Mouse (Mus musculus): ENCODE data around the gene Rasgef1b.

Gene Rasgef1b

DNA sequence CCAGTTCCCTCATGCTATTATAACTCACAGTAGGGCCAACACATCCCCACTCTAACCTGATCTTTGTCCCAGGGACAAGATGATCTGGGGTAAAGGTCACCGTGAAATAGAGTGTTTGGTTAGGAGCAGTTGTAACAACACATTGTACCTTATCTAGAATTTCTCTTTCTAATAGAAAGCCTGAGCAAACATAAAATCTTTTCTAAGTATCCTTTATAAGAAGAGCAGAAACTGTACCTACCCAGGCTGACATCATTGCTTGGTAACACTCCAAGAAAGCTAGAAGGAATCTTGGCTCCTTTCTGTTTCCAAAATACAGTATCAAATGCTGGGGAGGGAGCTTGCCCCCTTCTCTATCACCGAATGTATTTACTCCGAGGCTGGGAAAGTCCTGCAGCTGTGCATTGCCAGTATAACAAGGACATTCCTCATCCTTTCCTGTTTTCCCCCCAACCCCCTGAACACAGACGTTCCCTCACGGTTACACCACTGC is 374.2 kb downstream of the Rasgef1b start:
- DNase-seq: no peak

DNA sequence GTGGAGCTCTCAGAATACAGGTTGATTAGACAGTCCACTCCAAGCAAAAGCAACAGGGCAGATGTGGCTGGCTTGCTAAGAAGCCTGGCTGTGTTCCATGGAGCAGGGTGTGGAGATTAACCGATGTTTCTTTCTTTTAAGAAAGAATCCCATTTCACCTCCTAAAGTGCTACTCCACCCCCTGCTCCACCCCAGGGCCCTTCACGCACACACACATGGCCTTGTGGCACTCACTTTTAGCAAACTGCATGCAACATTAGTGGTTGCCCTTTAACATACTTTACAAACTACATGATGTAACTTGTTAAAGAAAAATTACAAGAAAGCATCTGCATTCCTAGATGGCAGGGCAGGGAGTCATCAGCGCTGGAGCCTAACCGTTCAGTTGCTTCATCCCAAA is 378.8 kb downstream of the Rasgef1b start:
- DNase-seq: no peak

DNA sequence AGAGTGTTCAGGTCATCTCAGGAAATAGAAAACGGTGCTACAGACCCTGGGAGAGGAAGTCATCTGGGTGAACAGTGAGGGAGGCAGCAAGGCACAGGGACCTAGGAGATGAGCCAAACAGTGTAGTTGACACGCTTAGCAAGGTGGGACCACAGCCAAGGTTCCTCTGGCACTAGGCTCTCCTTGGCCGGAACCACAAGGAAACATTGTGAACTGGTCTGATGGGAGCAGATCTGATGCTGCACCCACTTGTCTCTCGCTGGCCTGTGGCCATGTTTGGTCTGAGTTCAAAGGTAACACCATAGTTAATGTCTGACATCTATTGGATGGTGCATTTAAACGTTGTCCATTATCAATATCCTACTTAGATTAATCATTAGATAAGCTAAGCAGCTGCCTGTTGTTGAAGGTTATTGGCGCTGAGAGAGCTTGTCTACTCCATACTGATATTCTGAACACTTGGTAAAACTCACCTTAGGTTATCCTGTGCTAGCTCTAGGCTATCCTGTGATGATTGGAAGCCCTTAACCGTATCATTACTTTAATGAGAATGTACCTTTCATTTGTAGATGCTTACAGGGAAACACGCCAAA is 380.5 kb downstream of the Rasgef1b start:
- DNase-seq: peak; percentile 84 to 89

DNA sequence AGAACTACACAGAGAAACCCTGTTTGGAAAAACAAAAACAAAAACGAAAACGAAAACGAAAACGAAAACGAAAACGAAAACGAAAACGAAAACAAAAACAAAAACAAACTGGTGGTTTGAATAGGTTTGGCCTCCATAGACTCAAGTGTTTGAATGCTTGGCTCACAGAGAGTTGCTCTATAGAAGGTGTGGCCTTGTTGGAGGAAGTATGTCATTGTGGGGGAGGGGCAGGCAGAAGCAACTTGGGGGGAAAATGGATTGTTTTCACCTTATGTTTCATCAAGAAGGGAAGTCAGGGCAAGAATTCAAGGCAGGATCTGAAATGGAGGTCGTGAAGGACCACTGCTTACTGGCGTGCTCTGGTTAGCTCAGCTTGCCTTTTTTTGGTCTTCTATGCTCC is 386.3 kb downstream of the Rasgef1b start:
- no peak for DNase-seq

DNA sequence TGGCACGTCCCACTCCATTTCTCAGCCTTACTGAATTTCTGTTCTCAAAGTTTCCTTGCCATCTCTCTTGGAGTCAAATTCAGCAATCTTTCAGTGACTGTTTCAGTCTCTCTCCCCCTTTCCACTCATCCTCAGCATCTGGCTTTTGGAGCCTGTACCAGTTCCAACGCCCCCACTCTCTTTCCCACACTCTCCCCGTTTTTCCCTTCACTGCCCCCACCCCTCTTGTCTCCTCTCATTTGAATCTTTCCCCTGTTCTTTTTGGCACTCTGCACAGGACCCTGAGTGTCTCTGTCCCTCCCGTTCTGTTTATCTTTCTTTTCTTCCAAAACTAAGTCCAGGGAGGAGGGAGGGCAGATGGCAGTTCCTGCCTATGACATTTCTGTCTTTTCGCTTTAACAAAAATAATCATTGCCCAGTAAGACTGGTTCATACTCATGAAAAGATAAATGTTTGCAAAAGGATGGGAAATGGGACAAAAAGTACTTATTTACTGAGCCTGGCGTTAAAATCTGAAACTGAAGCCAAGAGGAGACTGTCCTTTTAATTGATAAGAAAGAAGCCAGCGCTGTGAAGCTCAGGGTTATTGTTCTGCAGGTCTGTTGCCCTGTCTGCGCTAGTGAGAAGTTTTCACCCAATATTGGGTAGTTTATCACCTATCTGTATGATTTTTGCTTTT is 388.4 kb downstream of the Rasgef1b start:
- DNase-seq: no peak

DNA sequence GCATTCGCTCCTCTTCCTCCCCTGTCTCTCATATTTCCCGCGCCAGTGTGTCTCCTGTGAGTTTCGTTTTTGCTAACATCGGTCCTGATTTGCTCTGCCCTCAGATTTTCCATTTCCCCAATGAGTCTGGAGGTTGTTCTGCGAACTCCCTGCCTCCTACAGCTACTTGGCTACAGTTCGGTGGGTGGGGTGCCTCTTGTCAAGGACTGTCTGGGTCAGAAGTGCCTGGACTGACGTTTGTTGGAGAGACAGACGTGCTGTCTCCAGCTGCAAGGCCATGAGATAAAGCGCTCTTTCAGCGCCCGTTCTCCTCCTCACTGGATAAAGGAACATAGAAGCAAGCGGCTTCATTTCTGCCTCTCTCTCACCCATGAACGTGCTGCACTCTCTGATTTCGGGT is 389.1 kb downstream of the Rasgef1b start:
- DNase-seq: peak; percentile 17 to 30

DNA sequence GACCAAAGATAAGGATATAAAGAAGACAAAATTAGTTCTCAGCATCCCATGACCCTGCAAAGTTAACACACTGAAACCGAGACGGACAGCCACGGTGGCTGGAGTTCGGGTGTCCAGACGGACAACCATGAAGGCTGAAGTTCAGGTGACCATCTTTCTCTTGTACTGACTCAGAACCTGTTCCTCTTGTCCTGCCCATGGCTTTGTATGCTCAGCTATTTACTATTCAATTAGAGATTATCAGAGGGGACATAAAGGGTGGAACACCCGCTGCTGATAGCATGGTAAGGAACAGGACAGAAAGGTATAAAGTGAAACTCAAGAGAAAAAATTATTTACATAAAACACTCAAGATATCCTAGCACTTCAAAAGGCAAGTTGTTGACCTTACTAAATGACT is 390.0 kb downstream of the Rasgef1b start:
- DNase-seq: no peak

DNA sequence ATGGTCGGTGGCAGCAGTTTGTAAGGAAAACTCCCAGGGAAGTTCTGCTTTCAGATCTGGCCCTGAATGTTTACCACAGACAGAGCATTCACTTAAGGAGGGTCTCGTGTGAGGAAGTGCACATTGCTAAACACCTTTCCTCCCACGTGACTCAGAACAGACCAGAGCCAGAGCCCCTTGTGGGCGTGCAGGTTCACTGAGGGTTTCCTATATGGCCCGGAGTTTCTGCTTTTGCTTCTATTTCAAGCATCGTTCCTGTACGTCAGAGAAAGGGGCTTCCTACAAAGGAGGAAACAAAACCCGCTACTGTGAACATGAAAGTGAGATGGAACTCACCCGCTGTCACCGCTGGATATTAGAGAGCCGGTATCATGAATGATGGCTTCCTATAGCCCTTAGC is 392.4 kb downstream of the Rasgef1b start:
- DNase-seq: no peak

DNA sequence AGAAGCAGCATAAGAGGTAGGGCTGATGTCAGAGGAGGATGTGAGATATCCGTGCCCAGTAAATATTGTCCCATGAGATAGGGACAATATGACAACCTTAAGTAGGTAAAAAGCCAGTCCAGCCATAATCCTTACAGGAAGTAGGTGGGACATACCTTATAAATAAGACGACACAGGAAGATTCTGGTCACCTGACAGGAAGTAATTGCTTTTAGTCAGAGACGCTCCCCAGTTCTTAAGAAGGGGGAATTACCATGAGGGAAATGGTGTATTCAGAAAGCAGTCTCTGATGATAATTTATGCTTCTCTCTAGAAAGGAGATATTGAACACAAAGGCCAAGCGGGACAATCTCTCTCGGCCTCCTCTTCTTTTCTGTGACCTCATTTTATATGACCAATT is 394.8 kb downstream of the Rasgef1b start:
- DNase-seq: no peak

DNA sequence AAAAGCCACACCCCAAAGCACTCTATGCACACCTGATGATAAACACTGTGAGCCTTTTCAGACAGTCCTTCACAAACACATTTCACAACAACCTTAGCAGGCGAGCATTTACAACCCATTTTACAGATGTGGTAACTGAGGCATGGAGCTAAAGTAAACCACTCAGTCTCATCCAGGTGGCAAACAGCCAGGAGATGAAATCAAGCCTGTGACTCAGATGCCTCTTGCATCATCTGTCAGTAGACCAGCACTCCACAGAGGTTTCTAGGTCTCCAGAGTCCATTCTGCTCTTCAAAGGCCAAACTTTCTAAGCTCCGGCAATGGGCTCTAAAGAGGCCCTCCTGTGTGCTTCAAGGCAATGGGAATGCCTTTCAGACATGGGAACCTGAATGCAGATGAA is 396.8 kb downstream of the Rasgef1b start:
- no peak for DNase-seq

DNA sequence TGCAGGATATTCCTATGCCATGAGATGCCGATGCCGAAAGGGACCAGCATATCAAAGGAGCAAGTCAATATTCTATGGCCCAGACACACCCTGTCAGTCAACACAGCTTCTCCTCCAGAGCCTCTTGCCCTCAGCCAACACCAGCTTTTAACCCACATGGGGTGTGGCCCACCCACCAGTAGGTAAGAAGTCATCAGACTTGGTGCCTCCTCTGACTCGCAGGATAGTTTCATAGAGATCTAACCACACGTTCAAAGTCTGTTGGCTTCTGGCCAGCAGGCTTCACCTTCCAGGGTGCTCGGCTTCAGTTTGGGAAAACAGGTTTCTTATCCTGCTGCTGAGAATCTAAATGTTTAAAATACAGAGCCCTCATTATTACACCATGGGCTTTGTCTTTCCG is 399.8 kb downstream of the Rasgef1b start:
- DNase-seq: peak in 1 of 2 experiments; percentile 9

DNA sequence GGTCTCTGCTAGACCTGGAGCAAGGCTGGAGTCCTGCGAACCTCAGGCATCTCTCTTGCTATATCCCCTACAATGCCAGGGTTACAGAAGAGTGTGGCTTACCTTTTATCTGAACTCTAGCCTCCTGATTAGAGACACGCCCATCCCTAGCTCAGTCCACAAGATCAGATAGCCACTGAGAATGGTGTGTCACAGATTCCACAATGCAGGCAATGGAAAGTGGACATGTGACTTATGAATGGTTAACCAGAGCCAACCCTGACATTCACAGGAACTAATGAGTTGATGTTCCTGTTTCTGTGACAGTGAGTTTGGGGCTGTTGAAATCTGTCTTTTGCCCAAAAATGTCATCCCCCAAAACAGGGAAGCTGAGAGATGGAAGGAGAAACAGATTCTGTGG is 401.8 kb downstream of the Rasgef1b start:
- no peak for DNase-seq

DNA sequence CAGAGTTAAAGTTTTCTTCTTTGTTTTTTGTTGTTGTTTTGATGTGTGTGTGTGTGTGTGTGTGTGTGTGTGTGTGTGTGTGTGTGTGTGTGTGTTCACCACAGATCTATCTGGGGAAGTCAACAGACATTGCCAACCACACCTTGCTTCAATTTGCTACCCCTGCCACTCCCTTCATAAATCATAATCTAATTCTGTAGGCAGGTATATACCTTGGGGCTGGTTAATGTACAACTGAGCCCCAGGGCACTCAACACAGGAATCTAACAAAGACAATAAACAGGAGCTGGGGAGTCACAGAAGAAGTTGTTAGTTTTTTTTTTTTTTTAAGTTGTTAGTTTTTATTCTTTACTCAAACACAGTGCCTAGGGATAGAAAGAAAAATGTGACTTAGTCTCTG is 403.6 kb downstream of the Rasgef1b start:
- DNase-seq: no peak

DNA sequence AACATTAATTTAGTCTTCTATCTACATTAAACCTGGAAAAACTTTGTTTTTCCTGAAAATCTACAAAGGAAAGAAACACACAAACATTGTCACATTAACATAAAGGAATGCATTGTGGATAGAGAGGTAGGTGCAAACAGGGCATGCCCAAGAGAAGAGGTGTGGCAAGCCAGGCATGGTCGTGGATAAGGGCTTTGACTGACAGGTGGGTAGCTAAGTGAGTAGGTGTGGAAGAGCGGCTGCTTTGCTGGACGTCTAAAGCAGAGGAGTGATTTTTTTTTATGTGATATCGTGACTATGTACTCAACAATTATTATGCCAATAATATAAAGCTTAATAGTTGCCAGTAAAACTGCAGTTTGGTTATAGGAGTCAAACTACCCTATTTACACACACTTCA is 408.1 kb downstream of the Rasgef1b start:
- no peak for DNase-seq

DNA sequence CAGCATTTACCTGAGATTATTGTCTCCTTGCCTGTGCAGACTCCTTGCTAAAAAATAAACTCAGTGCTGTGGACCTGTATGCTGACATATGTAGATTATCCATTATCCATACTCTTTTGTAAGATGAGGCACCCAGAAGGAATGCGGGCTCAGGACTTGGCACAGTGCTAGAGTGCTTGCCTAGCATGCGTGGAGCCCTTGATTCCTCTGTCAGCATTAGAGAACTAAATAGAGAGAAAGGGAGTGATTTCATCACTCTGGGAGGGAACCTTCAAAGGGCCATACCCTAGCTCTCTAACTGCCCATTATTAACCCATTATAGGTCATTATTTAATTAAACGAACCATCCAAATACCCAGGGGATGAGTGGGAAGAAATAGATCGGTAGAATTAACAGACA is 430.9 kb downstream of the Rasgef1b start:
- no peak for DNase-seq

DNA sequence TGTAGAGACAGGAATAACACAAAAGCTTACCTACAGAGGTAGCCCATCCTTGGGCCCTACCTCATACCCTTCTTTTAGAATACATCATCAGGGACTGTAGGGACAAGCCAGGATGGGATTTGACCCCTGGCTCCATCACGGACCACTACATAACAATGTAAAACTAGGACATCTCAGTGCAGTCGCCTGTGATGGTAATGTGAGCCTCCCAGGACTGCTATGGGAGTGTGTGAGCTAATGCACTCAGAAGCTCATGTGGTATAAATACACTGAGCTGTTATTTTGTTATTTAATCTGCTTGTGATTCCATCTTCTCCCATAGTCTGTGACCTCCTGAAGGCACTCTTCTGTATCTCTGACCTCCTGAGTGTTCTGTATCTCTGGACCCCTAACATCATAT is 432.5 kb downstream of the Rasgef1b start:
- no peak for DNase-seq

DNA sequence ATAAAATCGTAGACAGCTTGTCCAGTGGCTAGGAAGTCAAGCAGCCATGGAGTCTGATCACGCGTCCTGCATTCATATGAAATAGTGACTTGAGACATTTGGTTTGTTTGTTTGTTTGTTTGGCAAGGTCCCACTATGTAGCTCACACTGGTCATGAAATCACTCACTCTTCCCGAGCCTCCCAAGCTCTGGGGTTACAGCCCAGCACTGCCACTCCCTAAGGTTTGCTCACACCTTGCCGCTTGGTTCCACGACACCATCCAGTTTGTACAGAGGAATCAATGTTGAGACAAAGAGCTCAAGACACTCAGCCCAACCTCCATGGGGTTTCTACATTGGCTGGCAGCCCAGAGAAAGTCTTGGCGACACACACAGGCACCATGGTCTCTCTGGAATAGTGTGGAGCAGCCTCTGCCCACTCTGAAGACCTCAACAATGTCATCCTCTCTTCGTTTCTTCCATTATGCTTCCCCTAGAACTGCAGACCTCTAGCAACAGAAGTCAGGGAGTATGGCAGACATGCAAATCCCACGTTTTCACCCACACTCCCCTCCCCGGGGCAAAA is 436.5 kb downstream of the Rasgef1b start:
- peak; percentile 11 to 33 for DNase-seq

DNA sequence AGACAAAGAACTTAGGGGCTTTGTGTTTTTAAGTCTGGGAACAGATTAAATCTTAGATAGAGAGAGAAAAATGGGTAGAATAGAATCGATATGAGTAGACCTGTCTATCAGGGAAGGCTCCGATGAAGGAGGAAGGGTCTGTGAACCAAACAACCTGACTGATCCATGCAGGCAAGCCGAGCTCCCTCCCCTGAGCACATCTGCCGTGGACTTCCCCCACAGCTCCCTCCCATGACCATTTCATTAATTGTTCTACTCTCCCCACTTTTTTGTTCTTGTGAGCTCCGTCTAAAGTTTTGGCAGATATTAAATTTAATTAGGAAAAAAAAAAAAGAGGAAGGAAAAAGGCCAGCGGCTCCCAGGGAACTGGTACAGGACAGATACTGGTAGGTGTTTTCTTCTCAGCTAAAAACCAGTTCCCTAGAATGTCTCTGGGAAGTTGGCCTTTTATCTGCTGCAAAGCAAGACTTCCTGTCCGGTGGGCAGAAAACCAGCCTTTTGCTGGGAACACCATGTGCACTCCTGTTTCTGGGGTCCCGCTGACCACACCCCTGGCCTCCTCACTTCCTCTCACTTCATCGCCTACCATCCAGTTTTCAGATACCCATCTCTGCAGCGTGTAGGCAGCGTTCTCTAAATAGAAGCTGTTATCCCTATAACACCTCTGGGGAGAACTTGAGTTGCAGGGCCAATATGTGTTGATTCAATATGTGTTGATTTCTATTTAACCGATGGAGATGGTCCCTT is 437.6 kb downstream of the Rasgef1b start:
- DNase-seq: no peak

DNA sequence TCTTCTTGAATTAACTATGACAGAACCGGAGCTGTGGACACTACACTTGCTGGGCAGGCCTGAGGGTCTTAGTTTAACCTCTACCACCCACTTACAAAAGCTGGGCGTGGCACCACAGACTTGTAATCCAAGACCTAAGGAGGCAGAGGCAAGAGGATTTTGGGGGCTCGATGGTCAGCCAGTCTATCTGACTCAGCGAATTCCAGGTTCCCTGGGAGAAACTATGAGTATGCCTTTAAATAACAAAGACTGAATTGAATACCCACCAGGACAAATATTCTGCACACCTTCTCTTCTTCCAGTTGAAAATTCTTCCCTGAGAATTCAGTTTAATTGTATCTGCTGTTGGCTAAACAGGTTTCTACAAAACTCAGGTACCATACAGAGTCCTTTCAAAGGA is 440.6 kb downstream of the Rasgef1b start:
- DNase-seq: no peak

DNA sequence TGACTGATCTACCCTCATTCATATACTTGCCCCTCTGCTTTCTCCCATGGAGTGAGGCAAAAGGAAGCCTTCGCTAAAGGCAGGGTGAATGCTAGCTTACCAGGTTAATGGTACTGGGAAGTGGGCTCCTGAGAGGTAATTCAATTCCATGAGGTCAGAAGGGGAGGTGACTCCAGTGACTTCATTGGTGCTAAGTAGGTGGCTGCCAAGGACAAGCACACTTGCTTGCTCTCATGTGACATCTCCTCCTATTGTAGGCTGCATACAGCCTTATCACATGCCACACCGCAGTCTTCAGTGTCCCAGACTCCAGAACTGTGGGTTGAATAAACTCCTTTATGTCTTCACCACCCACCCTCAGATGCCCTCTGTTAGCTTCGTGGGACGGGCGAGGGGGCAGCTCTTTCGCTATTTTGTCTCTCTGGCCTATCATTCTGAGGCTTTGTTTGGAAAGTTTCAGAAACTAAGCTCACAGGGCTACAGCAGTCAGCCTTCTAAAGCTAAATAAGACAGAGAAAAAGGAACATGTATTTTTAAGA is 441.1 kb downstream of the Rasgef1b start:
- no peak for DNase-seq

DNA sequence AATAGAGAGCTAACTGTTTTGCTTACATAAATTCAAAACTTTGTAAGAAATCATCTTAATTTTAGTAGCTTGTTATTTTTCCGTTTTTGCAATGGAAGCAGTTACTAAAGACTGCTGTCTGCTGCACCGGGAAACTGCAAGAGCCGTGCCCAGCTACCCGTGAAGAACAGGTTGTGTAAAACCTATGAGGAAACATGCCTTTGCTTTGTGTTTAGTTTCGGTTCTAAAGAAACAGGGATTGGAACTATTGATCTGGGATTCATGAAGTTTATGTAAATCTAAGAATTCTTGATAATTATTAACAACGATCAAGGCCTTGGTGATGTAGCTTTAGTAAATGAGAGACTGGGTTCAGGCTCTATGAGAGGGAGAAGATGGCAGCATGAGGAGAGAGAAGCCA is 442.3 kb downstream of the Rasgef1b start:
- DNase-seq: no peak

DNA sequence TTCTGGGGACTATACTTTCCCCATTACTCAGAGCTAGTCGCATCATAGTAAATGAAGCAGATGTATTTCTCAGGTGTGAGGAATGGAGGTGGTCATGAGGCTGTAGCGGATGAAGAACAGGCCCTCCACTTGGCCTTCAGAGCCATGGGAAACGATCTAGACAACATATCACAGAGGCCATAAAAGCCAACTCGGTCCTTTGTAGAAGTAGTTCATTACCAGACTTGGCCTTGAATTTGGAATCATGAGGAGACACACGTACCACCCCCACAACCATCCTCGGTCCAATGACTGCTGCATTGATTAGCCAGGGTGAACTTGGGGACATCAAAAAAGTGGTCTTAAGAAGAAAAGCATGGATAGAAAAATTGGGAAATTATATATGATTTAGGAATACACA is 442.8 kb downstream of the Rasgef1b start:
- no peak for DNase-seq

DNA sequence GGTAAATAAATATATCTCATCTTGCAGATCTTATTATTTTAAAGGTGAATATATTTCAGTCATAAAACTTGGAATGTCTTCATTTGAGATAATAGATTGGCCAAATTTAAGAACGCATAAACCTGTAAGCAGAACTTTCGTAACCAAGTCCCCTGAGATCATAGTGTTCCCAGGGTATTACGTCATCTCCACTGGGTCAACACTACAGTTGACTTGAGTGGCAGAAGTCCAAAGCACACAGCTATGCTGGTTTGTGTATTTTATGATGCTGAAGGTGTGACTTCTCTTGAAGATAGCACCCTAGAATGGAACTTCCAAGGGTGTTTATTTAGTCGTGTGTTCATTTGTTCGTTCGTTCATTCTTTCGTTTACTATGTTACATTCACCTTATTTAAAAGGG is 444.5 kb downstream of the Rasgef1b start:
- DNase-seq: no peak

DNA sequence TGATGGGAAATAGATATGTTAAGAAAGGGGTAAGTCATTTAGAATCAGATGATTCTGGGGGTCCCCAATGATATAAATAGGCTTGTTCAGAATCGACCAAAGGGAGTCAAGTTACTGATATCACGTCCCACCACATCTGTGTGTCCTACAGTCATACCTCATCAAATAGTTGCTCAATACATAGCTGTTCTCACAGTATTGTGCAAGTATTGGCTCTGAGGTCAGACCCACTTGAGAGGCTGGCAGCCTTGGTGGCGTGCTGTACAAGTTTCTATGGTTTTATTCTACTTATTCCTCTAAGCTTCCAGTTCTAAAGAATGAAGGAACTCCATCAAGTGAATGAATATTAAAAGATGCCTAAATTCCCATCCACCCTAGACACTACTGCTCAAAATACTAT is 445.2 kb downstream of the Rasgef1b start:
- no peak for DNase-seq

Data from cerebellum, postnatal 25 days (tissue).